Mouse (Mus musculus) ovary, postnatal 36 days (tissue): ENCODE measurements at regions not wholly inside any gene's neighbourhood (a gene's known extent, or its start where the extent isn't known, plus 50 kb on each side); places are given as distances from the start of the nearest gene placed in this dataset.
A peak's percentile ranks its signal among the peaks of the same experiment; 100 is the strongest.

Experiments
- DNase-seq: peaks from one replicate; pipeline ENCODE4 v3.0.0; 2022; ENCODE audit warnings: low spot score, mixed read lengths

DNA sequence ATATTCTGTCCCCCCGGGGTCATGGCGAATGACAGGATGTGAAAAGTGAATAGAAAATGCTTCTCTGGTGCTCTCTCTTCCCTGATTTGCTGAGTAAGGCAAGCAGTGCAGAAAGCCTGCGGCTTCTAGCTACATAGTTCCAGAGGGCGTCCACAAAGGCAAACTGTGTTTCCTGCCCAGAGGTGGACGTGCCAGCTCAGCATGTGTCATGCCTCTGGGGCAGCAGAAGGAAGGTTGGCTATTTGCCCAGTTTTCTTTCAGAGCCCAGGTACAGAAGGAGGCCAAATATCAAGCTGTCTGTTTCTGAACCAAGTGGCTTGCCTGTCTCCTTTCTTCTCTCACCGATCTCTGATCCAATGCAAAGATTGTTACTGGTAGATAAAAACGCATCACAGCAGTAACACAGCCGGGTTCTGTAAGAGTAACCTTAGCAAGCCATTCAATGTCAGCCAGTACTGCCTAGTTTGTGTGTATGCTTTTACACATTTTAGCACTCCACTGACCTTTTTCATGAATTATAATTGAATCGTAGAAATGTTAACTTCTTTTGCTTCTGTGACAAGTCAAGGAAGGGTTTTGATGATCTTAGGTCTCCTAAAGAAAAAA is 223.3 kb upstream of the Impg1 start:
- DNase-seq: peak; percentile 4

- DNase-seq: no peak
Observed at GRCm38 (mm10) chr9:80683030-80683692, 217.9 kb upstream of the Impg1 start.

DNA sequence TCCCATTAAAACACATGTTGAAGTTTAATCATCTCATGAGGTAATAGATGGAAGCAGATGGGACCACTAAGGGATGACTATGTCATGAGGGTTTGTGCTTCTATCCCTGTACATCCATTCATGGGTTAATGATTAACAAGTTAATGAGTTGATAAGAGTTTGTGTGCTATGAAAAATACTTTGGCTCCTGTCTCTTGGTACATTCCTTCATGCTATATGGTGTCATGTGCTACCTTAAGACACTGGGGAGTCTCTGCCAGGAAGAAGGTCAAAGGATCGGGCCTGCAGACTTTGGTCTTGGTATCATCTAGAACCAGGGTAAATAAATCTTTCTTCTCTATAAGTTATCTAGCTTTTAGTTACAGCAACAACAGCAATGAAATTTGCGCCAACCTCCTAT is 216.4 kb upstream of the Impg1 start:
- no peak for DNase-seq

- DNase-seq: no peak
Observed at GRCm38 (mm10) chr9:80671483-80671882, 206.2 kb upstream of the Impg1 start.

DNA sequence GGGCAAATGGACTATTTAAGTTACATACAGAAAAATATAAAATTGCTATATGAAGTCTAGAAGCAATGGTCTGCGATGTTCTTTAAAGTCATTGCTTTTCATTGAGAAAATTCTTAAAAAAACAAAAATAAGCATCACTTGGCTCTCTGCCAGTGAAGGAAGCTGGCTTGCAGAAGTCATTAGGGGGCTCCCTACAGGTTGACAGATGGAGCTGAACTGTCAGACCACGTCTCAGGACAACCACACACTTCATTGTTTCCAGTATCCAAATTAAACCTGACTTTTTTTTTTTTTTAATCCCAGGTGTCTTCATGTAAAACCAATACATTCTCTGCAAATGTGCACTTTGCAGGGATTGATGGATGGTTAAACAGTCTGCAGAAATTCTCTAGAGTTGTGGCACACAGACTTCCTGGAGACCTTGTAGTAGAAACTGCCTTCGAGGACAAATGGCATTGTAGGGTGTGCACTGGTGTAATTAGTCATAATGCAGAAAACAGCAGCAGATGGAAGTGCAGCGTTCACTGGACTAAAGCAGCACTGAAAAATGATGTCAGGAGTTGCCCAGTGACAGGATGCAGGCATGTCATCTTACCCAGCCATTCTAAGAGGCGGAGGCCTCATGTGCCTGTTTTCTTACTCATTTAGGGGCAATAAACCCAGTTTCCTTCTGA is 203.4 kb upstream of the Impg1 start:
- no peak for DNase-seq

- no peak for DNase-seq
Observed at GRCm38 (mm10) chr9:80658755-80659154, 193.5 kb upstream of the Impg1 start.

GRCm38 (mm10) chr9:80615114-80615513 is 149.8 kb upstream of the Impg1 start:
- DNase-seq: no peak

GRCm38 (mm10) chr9:80600019-80600418 is 134.7 kb upstream of the Impg1 start:
- no peak for DNase-seq

GRCm38 (mm10) chr9:80565388-80566024 is 100.2 kb upstream of the Impg1 start:
- DNase-seq: no peak

DNA sequence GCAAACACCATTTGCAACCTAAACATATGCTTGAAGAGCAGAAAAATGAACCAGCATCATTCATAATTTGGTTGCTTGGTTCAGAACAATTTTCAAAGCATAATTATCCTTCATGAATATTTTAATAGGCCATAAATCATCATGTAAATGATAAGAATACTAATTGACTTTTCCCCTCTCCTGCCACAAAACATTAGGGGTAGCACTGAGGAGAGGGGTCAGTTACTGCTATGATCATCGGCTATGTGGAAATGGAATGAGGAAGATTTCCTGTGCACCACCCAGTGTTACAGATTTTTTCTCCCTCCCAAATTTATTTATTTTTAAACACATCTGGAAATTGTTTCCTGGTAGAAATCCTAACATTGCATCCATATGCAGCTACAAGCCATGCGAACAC is 98.4 kb upstream of the Impg1 start:
- DNase-seq: no peak

DNA sequence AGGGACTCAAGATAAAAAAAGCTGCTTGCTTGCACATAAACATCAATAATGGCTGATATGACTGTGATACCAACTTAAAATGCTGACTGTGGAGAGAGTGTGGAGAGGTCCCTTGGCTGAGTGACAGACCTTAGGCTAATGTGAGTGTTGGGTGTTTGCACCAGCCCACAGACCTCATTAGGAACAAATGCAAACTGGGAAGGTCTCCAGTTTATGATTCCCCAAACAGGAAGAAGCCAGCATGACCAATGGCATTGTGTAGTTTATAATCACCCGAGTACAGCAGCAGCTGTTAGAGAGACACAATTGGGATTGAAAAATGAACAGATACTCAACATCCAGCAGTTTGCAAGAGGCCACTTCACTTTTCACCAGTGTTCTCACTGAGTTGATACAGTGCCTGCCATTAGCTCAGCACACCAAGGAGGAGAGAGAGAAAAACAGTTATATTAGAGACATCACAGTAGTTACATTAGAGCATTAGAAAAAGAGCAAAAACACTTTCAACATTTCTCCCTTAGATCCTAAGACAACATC is 90.3 kb upstream of the Impg1 start:
- DNase-seq: no peak
